Mouse (Mus musculus) heart, postnatal 36 days (tissue): ENCODE measurements at regions not wholly inside any gene's neighbourhood (a gene's known extent, or its start where the extent isn't known, plus 50 kb on each side); places are given as distances from the start of the nearest gene placed in this dataset.
A peak's percentile ranks its signal among the peaks of the same experiment; 100 is the strongest.

Source experiments
- DNase-seq, 2 experiments: peaks; one replicate each; pipeline ENCODE4 v3.0.0; 2021 to 2022
- intact Hi-C: fragments of 180-260 bp; cut with DNase I; formaldehyde crosslinking; loops from one replicate; pipeline ENCODE4 v1.15.1; 2025

DNA sequence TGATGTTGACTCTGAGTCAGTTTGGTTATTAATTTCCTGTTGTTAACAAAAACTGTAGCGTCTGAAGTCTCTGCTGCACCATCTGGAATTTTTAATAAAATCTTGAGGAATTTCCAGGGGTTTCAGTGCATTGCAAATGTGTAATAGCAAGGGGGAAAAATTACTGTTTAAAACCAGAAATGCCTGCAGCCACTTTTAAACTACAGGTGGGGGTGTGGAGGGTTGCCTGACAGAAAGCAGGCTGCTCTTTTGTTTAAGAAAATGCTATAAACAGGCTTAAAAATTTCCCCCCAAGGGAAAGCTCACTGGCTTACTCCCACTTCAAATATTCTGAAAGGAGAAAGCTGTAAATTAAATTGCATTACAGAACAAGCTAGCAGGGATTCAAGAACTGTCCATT is 71.8 kb upstream of the Gjb5 start:
- intact Hi-C loops, result no loop called here
- DNase-seq, result no peak

DNA sequence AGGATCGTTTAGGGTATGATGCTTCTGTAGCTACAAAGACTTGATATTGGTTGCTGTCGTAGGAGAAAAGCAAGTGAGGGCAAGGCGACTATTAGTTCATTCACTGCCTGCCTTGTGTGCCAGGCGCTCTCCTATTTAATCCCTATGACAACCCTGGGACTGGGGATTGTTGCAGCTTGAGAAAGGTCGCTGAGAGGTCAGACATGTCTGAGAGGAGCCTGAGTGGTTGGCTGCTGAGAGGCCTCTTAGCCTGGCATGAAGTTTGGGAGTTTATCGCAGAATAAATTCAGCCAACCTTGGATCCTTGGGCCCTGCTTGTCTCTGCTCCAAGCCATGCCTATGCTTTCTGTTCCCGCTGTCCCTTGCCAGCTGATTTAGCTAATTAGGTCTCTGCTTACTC is 65.9 kb upstream of the Gjb5 start:
- intact Hi-C loops, result no loop called here
- DNase-seq, result no peak

DNA sequence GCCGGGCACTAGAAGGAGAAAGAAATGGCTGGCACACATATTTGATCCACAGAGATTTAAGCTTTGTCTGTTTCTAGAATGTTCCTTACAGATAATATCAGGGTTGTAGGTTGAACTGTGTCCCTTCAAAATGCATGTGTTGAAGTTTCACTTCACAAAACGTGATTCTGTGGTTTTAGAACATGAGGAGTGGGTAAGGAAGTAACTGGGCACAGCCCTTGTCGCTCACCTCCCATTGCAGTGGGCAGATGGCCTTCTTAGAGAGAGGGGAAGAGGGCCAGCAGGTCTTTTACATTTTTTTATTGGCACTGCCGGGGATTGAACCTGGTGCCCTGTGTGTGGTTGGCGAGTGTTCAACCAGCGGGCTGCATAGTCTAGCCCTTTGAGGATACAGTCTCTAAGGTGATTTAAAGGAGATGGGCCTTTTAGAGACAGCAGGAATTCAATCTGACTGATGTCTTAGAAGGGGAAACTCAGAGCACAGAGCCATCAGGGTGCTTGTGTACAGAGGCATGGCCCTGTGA is 64.0 kb upstream of the Gjb5 start:
- no peak for DNase-seq
- intact Hi-C loops, result no loop called here

DNA sequence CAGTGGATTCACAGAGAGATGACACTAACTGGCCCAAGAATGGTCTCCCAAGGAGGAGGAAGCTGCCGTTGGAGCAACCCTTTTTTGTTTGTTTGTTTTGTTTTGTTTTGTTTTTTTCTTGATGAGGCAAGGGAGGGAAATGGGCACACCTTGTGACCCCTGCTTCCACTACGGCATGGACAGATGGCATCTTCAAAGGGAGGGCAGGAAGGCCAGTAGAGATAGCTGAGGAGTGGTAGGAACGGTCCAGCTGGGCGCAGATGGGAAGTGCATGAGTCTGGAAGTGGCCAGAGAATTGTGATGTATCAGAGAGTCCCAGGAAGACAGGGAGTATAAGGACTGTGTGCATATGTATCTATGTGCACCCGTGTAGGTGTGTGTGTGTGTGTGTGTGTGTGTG is 63.1 kb upstream of the Gjb5 start:
- intact Hi-C loops, result no loop called here
- no peak for DNase-seq

DNA sequence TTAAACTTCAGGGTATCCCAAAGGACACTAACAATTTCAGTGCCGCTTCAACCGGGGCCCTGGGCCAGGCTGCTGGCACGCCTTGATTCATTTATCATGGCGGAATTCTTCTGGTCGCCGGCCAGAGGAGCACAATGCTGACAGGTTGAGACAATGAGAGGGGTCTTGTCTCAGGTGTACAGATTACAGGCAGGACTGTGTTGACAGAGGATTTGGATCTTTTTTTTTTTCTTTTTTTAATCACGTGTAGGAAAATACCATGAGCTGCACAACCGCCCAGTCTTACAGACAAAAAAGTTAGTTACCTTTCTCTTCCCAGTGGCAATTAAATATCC is 61.8 kb upstream of the Gjb5 start:
- intact Hi-C loops, result no loop called here
- no peak for DNase-seq

DNA sequence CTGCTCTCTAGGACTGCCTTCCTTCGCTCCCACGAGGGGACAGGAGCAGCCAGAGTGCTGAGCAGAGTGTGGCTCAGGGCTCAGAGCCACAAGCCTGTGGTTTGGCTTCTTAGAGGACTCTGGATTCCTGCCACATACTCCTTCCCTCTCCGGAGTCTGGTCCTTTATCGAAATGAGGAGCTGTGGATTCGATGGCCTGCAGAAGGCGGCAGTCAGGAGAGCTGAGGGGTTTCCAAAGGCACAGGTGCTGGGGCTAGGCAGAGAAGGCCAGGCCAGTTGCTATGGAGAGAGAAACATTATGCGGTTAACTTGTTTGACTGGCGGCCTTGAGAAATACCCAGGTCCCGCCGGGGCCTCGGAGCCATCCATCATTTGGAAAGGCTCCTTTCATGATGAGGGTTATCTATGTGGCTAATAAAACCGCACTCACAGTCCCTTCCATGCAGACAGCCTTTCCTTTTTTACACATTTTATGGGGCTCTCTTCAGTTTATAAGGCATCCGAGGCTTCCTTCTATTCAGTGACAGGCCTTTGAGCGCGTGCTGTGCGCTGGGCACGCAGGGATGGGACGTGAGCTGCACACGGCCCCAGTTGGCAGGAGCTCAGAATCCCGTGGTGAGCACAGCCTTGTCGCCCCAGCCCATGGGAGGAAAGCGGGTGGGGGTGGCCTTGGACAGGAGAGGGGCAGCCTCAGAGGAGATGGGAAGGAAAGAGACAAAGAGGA is 61.2 kb upstream of the Gjb5 start:
- intact Hi-C loops, result no loop called here
- DNase-seq, result peak; percentile 16 to 34

DNA sequence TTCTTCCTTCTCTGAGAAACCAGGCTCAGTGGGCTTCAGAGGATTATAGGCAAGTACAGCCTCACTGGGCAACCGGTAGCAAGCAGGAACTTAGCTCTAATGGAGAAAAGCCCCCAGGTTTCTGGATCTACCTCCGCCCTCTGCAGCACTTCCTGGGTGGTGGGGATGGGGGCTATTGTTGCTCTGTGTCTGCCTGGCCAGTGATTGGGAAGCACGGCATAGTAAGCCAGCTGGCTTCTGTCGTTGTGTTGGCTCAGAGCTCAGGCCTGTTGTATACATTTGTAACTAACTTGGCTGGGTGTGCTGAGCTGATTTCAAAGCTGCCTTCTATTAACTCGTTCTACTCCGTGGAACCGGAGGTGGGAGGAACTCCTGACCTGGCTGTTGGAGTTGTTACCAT is 58.9 kb upstream of the Gjb5 start:
- intact Hi-C loops, result no loop called here
- no peak for DNase-seq

DNA sequence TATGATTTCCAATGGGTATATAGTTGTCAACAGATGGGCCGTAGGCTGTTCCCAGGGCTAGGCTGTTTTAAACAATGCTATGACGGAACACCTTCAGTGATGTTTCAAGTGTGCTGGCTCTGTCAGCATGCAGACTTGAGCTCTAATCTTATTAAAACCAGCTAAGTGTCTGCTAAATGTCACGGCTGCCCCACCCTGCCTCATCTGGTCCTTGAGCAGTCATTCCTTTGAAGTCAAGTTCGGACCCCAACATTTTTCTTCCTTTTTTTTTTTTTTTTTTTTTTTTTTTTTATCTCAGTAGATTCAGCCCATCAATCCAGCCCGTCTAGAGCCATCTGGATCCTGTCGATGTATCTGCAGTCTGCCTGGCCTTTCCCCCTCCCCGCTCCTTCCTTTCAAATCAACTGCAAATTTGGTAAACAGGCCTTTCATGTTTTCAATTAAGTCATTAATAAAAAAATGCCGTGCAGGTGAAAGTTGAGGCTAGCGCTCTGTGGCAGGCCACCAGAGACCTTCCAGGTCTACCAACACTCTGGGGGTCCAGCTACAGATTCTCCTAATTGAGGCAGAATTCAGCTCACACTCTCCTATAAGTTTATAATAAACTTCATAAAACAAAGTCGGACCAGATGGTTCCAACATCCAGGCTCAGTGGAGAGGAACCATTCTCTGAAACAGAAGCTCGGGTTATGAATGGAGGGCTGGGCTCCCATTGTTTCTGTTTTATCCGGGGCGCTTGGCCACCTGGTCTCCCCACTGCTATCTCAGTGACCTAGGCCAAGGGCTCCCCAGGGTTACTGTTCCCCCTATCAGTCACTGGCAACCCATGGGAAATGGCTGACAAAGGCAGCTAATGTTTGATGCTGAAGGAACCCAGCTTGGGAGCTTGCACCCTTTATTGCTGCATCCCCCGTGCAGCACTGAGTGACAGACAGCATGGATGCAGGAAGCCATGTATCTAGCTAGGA is 56.3 kb upstream of the Gjb5 start:
- intact Hi-C loops, result no loop called here
- no peak for DNase-seq
